Mouse (Mus musculus) gonadal fat pad, adult 2 months (tissue): Measurements from ENCODE around the gene Tmem179. TPM values are rescaled to one million over a fixed set of nuclear protein-coding genes. Genes with fewer than 3 reads are reported as not detected.

Experiments
- DNase-seq: peaks from one replicate; pipeline ENCODE4 v3.0.0-alpha.2; 2012; ENCODE audit warnings: low read depth
- polyA plus RNA-seq: library from polyadenylated mRNA; depleted of rRNA; stranded (reverse); fragments of >200 nt; gene quantifications from 2 replicates; pipeline ENCODE4 v1.2.3, GENCODE M21; 2012; rRNA removed

Tmem179 gene
- 0.06 and 0.12 TPM in 2 replicates for polyA plus RNA-seq

- peak; percentile 27 for DNase-seq
Observed at GRCm38 (mm10) chr12:112516697-112517337, at the start of gene Tmem179. TSS of gene Tmem179 (minus strand) at chr12:112516747.

- DNase-seq, result no peak
Observed at GRCm38 (mm10) chr12:112563011-112563410, 46.5 kb upstream of the Tmem179 start.

- no peak for DNase-seq
Observed at GRCm38 (mm10) chr12:112562462-112562861, 45.9 kb upstream of the Tmem179 start.

GRCm38 (mm10) chr12:112561163-112561562 is 44.6 kb upstream of the Tmem179 start:
- no peak for DNase-seq

- no peak for DNase-seq
Observed at GRCm38 (mm10) chr12:112560176-112560797, 43.7 kb upstream of the Tmem179 start.

GRCm38 (mm10) chr12:112559671-112560070 is 43.1 kb upstream of the Tmem179 start:
- DNase-seq, result peak; percentile 58

GRCm38 (mm10) chr12:112559231-112559630 is 42.7 kb upstream of the Tmem179 start:
- no peak for DNase-seq

GRCm38 (mm10) chr12:112557219-112557618 is 40.7 kb upstream of the Tmem179 start:
- DNase-seq, result no peak

GRCm38 (mm10) chr12:112556531-112557060 is 40.0 kb upstream of the Tmem179 start:
- DNase-seq, result no peak

GRCm38 (mm10) chr12:112554900-112555299 is 38.4 kb upstream of the Tmem179 start:
- DNase-seq, result no peak

- no peak for DNase-seq
Observed at GRCm38 (mm10) chr12:112552520-112552919, 36.0 kb upstream of the Tmem179 start.

- DNase-seq, result no peak
Observed at GRCm38 (mm10) chr12:112551861-112552375, 35.4 kb upstream of the Tmem179 start.

GRCm38 (mm10) chr12:112549287-112549686 is 32.7 kb upstream of the Tmem179 start:
- no peak for DNase-seq

GRCm38 (mm10) chr12:112546110-112546509 is 29.6 kb upstream of the Tmem179 start:
- DNase-seq, result no peak

GRCm38 (mm10) chr12:112544946-112545701 is 28.6 kb upstream of the Tmem179 start:
- no peak for DNase-seq

GRCm38 (mm10) chr12:112543941-112544340 is 27.4 kb upstream of the Tmem179 start:
- DNase-seq, result no peak

GRCm38 (mm10) chr12:112542920-112543300 is 26.4 kb upstream of the Tmem179 start:
- DNase-seq, result no peak

- DNase-seq, result no peak
Observed at GRCm38 (mm10) chr12:112542257-112542919, 25.8 kb upstream of the Tmem179 start.

- DNase-seq, result no peak
Observed at GRCm38 (mm10) chr12:112541483-112542091, 25.0 kb upstream of the Tmem179 start.

- no peak for DNase-seq
Observed at GRCm38 (mm10) chr12:112540321-112540720, 23.8 kb upstream of the Tmem179 start.

GRCm38 (mm10) chr12:112539466-112539965 is 23.0 kb upstream of the Tmem179 start:
- DNase-seq, result no peak
